Mouse (Mus musculus): ENCODE results near the gene Isyna1.
"Not testable (repeated sequence)": the region's sequence is repeated elsewhere in the genome, so short reads cannot be mapped to it uniquely, and the experiment has no call there.

Gene Isyna1

GRCm38 (mm10) chr8:70574915-70575314 lies 19.3 kb upstream of the Isyna1 start:
- DNase-seq (ENCODE audit: low read depth, low spot score), result no peak

- no peak for DNase-seq (ENCODE audit: low read depth, low spot score)
These were observed 17.0 kb upstream of the Isyna1 start for GRCm38 (mm10) chr8:70577207-70577606.

GRCm38 (mm10) chr8:70583476-70584387 lies 10.4 kb upstream of the Isyna1 start:
- DNase-seq (ENCODE audit: low read depth, low spot score), result peak; percentile 70

DNA sequence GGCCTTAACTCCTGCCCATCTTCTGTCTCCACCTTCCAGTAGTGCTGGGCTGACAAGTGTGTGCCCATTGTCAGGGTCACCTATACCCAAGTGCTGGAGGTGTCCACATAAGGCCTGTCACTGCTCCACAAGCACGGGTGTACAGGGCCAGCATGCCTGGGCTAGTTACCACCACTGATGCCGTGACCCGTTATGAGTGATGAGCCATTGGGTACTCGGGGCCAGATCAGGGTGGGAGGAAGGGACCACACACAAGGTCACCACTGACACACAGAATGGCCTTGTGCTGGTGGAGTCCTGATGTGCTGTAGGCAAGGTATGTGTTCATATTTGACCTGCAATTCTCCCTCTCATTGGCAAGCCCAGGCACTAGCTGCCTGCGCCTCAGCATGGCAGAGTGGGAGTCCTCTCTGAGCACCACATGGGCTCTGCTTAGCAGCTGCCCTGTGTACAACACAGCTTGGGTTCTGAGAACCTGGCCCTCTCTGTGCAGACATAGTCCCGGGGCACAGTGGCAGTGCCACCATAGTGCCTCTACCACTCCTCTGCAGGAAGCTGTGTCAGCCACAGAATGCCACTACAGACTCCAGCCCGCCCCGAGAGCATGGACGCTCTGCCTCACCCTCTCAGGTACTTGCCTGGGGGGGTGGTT lies 9.4 kb upstream of the Isyna1 start:
- no peak for DNase-seq (ENCODE audit: low read depth, low spot score)

GRCm38 (mm10) chr8:70585258-70585652 lies 8.9 kb upstream of the Isyna1 start:
- DNase-seq (ENCODE audit: low read depth, low spot score), result peak; percentile 66

GRCm38 (mm10) chr8:70587955-70588354 lies 6.2 kb upstream of the Isyna1 start:
- not testable (repeated sequence) for DNase-seq (ENCODE audit: low read depth, low spot score)

- DNase-seq (ENCODE audit: low read depth, low spot score), result no peak
These were observed 2.6 kb upstream of the Isyna1 start for GRCm38 (mm10) chr8:70591569-70591968.

GRCm38 (mm10) chr8:70593173-70593572 lies 1.0 kb upstream of the Isyna1 start:
- no peak for DNase-seq (ENCODE audit: low read depth, low spot score)

- no peak for DNase-seq (ENCODE audit: low read depth, low spot score)
These were observed 720 bp downstream of the Isyna1 start for GRCm38 (mm10) chr8:70594621-70595564.

DNA sequence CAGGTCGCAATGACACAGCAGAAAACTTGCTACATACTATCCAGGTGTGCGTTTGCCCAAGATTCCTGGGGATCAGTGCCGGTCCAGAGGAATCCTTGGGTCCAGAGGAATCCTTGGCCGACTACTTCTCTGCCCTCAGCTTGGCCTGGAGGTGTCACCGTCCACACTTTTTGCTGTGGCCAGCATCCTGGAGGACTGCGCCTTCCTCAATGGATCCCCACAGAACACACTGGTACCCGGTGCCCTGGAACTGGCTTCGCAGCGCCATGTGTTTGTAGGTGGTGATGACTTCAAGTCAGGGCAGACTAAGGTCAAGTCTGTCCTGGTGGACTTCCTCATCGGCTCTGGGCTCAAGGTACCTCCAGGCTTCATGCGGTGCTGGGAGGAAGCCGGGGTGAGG lies 1.6 kb downstream of the Isyna1 start:
- DNase-seq (ENCODE audit: low read depth, low spot score), result no peak

DNA sequence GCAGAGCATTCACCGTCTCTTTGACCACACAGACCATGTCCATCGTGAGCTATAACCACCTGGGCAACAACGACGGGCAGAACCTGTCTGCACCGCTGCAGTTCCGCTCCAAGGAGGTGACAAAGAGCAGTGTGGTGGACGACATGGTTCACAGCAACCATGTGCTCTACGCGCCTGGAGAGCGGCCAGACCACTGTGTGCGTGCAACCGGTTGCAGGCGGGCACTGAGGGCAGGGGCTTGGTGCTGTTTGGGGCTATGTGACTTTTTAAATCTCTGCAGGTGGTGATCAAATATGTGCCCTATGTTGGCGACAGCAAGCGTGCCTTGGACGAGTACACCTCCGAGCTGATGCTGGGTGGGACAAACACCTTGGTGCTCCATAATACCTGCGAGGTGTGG lies 2.0 kb downstream of the Isyna1 start:
- DNase-seq (ENCODE audit: low read depth, low spot score), result no peak

- no peak for DNase-seq (ENCODE audit: low read depth, low spot score)
These were observed 2.7 kb downstream of the Isyna1 start for GRCm38 (mm10) chr8:70596775-70597416.

- DNase-seq (ENCODE audit: low read depth, low spot score), result no peak
These were observed 3.5 kb downstream of the Isyna1 start for GRCm38 (mm10) chr8:70597417-70598272.

GRCm38 (mm10) chr8:70598283-70598682 lies 4.1 kb downstream of the Isyna1 start:
- DNase-seq (ENCODE audit: low read depth, low spot score), result no peak

GRCm38 (mm10) chr8:70598722-70599121 lies 4.5 kb downstream of the Isyna1 start:
- no peak for DNase-seq (ENCODE audit: low read depth, low spot score)

- DNase-seq (ENCODE audit: low read depth, low spot score), result no peak
These were observed 5.5 kb downstream of the Isyna1 start for GRCm38 (mm10) chr8:70599507-70600290.

GRCm38 (mm10) chr8:70600473-70601270 lies 6.5 kb downstream of the Isyna1 start:
- no peak for DNase-seq (ENCODE audit: low read depth, low spot score)

DNA sequence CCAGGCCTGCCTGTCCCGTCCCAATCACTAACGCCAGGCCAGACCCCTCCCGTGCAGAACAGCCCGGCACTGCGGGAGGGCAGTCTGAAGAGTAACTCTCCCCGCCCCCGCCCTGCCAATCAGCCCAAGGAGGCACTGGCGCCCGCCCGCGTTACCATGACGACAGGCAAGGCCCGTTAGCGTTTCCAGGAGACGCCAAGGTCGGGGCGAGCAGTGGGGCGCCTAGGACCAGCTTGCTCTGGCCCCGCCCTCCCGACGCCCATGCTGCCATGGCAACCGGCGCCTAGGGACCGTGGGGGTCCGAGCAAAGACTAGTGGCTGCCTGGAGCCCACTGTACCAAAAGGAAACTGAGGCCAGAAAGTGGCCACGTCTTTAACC lies 7.1 kb downstream of the Isyna1 start:
- no peak for DNase-seq (ENCODE audit: low read depth, low spot score)
